Mouse (Mus musculus): ENCODE measurements around the gene Olfr1029.

- TF ChIP-seq CTCF (IDR thresholded peaks at IDR 0.05; ENCODE audit: control insufficient read depth, insufficient read depth, low read length), result no peak
- TF ChIP-seq POLR2A (IDR thresholded peaks at IDR 0.05; ENCODE audit: borderline replicate concordance, control insufficient read depth, low read depth, low read length), result no peak
Observed at GRCm38 (mm10) chr2:85990004-85990403, 16.3 kb downstream of the Olfr1029 start, which contains the start of gene Olfr1031.

Measured in bone marrow, adult 2 months (tissue).